Mouse (Mus musculus) ES-E14 (cell line): ENCODE results near the gene Rpl26. TPM values are rescaled to one million over a fixed set of nuclear protein-coding genes. Genes with fewer than 3 reads are reported as not detected.

Experiments used
- DNase-seq: peaks from one replicate; pipeline ENCODE4 v3.0.0-alpha.2; 2013; ENCODE audit warnings: low read depth, low spot score
- H3K27ac ChIP-seq: 2 replicates; pipeline ENCODE4 v1.5.1; 2012; ENCODE audit warnings: low read depth, mild to moderate bottlenecking, low read length, moderate library complexity, mixed read lengths; ENCODE audit not compliant: poor library complexity, insufficient read depth, severe bottlenecking
- H3K36me3 ChIP-seq: 2 replicates; pipeline ENCODE4 v1.6.1; 2012; ENCODE audit warnings: mild to moderate bottlenecking, low read length, moderate library complexity, mixed read lengths; ENCODE audit not compliant: control insufficient read depth, poor library complexity, insufficient read depth, severe bottlenecking
- H3K4me1 ChIP-seq, 2 experiments: fragments of 150-350 bp in 1 of 2; sonication (generic) in 1 of 2; 2 replicates each; pipeline ENCODE4 v1.6.1; 2012; ENCODE audit warnings: low read length in 2 of 2, mild to moderate bottlenecking in 1 of 2, mixed read lengths in 1 of 2; ENCODE audit not compliant: control insufficient read depth in 2 of 2, insufficient read depth in 2 of 2, poor library complexity in 1 of 2
- H3K4me3 ChIP-seq, 2 experiments: fragments of 150-350 bp in 1 of 2; sonication (generic) in 1 of 2; 2 replicates each; pipeline ENCODE4 v1.5.1; 2012; ENCODE audit warnings: low read length in 2 of 2, low read depth in 1 of 2, mild to moderate bottlenecking in 1 of 2, mixed read lengths in 1 of 2; ENCODE audit not compliant: insufficient read depth in 1 of 2, poor library complexity in 1 of 2, severe bottlenecking in 1 of 2
- H3K9ac ChIP-seq: 2 replicates; pipeline ENCODE4 v1.6.1; 2012; ENCODE audit warnings: low read depth, mild to moderate bottlenecking, low read length, mixed read lengths; ENCODE audit not compliant: poor library complexity, insufficient read depth, severe bottlenecking
- H3K9me3 ChIP-seq: fragments of 150-350 bp; sonication (generic); 2 replicates; pipeline ENCODE4 v1.6.1; 2012; ENCODE audit warnings: low read depth, mild to moderate bottlenecking, low read length; ENCODE audit not compliant: control insufficient read depth, insufficient read depth
- CHD2 ChIP-seq: IDR thresholded peaks from 2 replicates; pipeline ENCODE4 v1.6.1; 2014; ENCODE audit warnings: mild to moderate bottlenecking, low read depth, low read length, inconsistent platforms
- HCFC1 ChIP-seq: IDR thresholded peaks from 2 replicates; pipeline ENCODE4 v1.6.1; 2012; ENCODE audit warnings: low read length, inconsistent platforms, borderline replicate concordance; ENCODE audit not compliant: insufficient read depth
- MAFK ChIP-seq: IDR thresholded peaks from 2 replicates; pipeline ENCODE4 v1.6.1; 2014; ENCODE audit warnings: mild to moderate bottlenecking, low read depth, low read length, inconsistent platforms; ENCODE audit not compliant: insufficient read depth
- ZC3H11A ChIP-seq: IDR thresholded peaks from 2 replicates; pipeline ENCODE4 v1.6.1; 2012; ENCODE audit warnings: low read depth, mild to moderate bottlenecking, inconsistent platforms, low read length, borderline replicate concordance
- ZNF384 ChIP-seq: IDR thresholded peaks from 2 replicates; pipeline ENCODE4 v1.6.1; 2012; ENCODE audit warnings: low read depth, low read length, inconsistent platforms
- in situ Hi-C, 2 experiments: fragments of 600-800 bp; cut with MboI; formaldehyde crosslinking; loops; one replicate each; pipeline ENCODE4 v1.15.1; 2025; ENCODE audit warnings: low sequenced_read_pairs in 2 of 2, inconsistent platforms in 1 of 2; ENCODE audit not compliant: unreplicated experiment in 2 of 2
- total RNA-seq: library from RNA; depleted of rRNA; stranded (reverse); fragments of 300-350 nt; gene quantifications from 2 replicates; pipeline ENCODE4 v1.2.3, GENCODE M21; 2012

Gene Rpl26
- total RNA-seq, 1 experiment = 2,753 TPM

DNA sequence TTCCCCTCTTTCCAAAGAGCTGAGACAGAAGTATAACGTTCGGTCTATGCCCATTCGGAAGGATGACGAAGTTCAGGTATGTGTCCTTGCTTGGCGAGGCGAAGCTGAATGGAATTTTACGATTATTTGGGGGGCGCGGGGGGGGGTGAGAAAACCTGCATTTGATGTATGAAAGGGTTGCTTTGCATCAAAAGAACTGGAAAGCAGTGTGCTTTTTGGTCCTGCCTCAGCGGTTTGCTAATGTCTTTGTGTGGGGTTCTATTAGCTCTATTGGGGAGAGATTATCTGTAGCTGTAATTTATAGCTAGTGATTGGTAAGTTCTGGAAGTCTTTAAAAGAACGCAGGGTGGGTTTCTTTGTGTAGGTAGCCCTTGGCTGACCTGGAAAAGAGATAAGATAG lies 984 bp downstream of the Rpl26 start:
- Histone ChIP-seq H3K27ac (peak overlapping the region; percentile 17; the same call in 1 of the 2 replicates), H3K9ac (peak overlapping the region; percentile 100), H3K4me3 (peak overlapping the region; percentile 93 to 97), H3K36me3 (peaks cover 35% of the 10 kb centered on the region), H3K4me1 (no peaks in the 10 kb centered on the region), H3K9me3 (no peaks in the 10 kb centered on the region)
- no peak for DNase-seq
- in situ Hi-C loops = no loop called here
- TF ChIP-seq HCFC1 (no peak), MAFK (no peak), CHD2 (no peak), ZNF384 (no peak), ZC3H11A (no peak)

DNA sequence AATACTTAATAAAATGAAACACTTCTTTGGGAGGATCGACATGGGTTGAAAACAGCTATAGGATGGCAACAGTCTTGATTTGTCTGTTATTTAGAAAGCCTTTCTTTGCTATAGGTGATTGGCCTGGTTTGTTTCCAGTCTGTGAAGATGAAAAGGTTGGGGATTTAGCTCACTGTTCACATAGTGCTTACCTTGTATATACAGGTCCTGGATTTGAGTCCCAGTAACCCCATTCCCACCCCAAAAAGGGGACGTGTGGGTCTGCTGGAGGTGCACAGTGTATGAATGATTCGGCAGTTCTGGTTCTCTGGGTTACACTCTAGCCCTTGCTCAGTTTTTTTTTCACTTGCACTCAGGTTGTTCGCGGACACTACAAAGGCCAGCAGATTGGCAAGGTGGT lies 1.4 kb downstream of the Rpl26 start:
- Histone ChIP-seq H3K4me3 (peak overlapping the region; percentile 93 to 97), H3K36me3 (peaks cover 35% of the 10 kb centered on the region), H3K9ac (peak overlapping the region; percentile 100), H3K27ac (no peak overlapping the region), H3K4me1 (no peaks in the 10 kb centered on the region), H3K9me3 (no peaks in the 10 kb centered on the region)
- TF ChIP-seq CHD2 (no peak), HCFC1 (no peak), MAFK (no peak), ZNF384 (no peak), ZC3H11A (no peak)
- DNase-seq = no peak
- in situ Hi-C loops = no loop called here

GRCm38 (mm10) chr11:68903775-68904174 lies 2.4 kb downstream of the Rpl26 start:
- peak overlapping the region; percentile 17; the same call in 1 of the 2 replicates for H3K9ac ChIP-seq
- H3K36me3 ChIP-seq = peaks cover 35% of the 10 kb centered on the region
- H3K4me3 ChIP-seq = peak overlapping the region; percentile 93 to 97; a peak in 1 of 4 replicates
- no peak for DNase-seq
- no peak overlapping the region for H3K27ac ChIP-seq
- no peaks in the 10 kb centered on the region for H3K9me3 ChIP-seq
- no peak for TF ChIP-seq ZC3H11A
- TF ChIP-seq CHD2 = no peak
- no peak for TF ChIP-seq MAFK
- no peak for TF ChIP-seq HCFC1
- no peak for TF ChIP-seq ZNF384
- in situ Hi-C loops = no loop called here
- no peaks in the 10 kb centered on the region; a peak in 1 of 4 replicates for H3K4me1 ChIP-seq

- Histone ChIP-seq H3K27ac (no peak overlapping the region), H3K36me3 (peaks cover 35% of the 10 kb centered on the region), H3K9me3 (no peaks in the 10 kb centered on the region), H3K9ac (no peak overlapping the region; the same call in 1 of the 2 replicates), H3K4me1 (no peaks in the 10 kb centered on the region; a peak in 1 of 4 replicates), H3K4me3 (peak overlapping the region in 1 of 2 experiments; percentile 11; a peak in 1 of 4 replicates)
- DNase-seq = peak; percentile 91
- no peak for TF ChIP-seq MAFK
- no peak for TF ChIP-seq HCFC1
- no peak; the same call in 1 of the 2 replicates for TF ChIP-seq CHD2
- TF ChIP-seq ZNF384 = no peak
- no peak for TF ChIP-seq ZC3H11A
- in situ Hi-C loops = loop anchor here in 1 of 2 experiments (5.0 kb wide), 1 partner anchor 83 kb away; no protein-coding TSS in a partner anchor
These were observed 3.2 kb downstream of the Rpl26 start for GRCm38 (mm10) chr11:68904375-68905137.
